Mouse (Mus musculus): ENCODE data around the gene Poldip2. TPM values are rescaled to one million over a fixed set of nuclear protein-coding genes. Genes with fewer than 3 reads are reported as not detected.

Gene Poldip2
- polyA plus RNA-seq, 1 experiment from 2014 or later: 186 TPM

DNA sequence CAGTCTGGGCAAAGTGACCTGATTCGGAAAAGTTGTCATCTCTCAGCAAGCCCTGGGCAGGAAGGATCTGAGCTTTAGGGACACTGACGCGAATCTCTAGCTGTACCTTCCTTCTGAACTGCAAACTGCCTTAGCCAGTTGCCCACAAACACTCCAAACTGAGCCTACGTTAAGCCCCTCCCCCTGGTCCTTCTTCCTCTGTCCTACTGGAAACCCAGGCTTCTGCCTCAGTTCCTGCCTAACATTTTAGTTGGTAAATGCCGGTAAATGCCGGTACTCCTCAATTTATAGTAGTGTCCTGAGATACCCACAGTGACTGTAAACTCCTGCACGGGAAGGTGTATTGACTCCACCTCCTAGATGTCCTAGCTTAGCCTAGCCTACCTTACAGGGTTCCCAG, 28.4 kb upstream of the Poldip2 start:
- Histone ChIP-seq H3K36me3 (peaks cover 47% of the 10 kb centered on the region), H3K9me3 (no peaks in the 10 kb centered on the region), H3K27ac (no peak overlapping the region), H3K4me1 (no peaks in the 10 kb centered on the region), H3K9ac (no peak overlapping the region), H3K4me3 (no peak overlapping the region), H3K27me3 (replicated peaks) (peaks cover 21% of the 10 kb centered on the region), H3K4me2 (replicated peaks) (no peak overlapping the region)
- no peak for ATAC-seq (ENCODE audit: low FRiP score, low read depth)
- 62% methylated on average over 7 of the region's 7 CpGs for WGBS

- WGBS: 2% methylated on average over 8 of the region's 8 CpGs
- H3K9ac ChIP-seq: no peak overlapping the region
- ATAC-seq (ENCODE audit: low FRiP score, low read depth): no peak
- H3K4me3 ChIP-seq: no peak overlapping the region
- no peak overlapping the region for H3K27ac ChIP-seq
- H3K4me2 ChIP-seq (replicated peaks): no peak overlapping the region
- H3K9me3 ChIP-seq: no peaks in the 10 kb centered on the region
- peaks cover 11% of the 10 kb centered on the region for H3K4me1 ChIP-seq
- H3K27me3 ChIP-seq (replicated peaks): peaks cover 54% of the 10 kb centered on the region
- H3K36me3 ChIP-seq: peaks cover 21% of the 10 kb centered on the region
Observed at GRCm38 (mm10) chr11:78488168-78488567, 23.8 kb upstream of the Poldip2 start.

DNA sequence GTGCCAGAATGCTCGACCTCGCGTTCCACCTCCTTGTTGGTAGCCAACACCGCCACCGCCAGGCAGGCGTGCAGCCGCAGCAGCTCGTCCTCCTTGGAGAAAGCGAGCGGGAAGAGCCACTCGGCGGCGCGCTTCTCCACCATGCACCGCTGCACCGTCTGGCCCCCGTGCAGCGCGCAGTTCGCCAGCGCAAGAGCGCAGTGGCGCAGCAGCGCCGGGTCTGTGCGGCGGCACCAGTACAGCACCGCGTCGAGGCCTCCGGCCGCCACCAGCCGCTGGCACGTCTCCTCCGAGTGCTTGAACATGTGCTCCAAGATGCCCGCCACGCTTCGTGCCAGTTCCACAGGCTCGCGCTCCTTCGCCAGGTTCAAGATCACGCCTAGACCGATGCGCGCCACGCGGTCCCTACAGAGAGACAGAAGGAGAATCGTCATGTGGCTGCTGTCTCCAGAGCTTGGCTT, 21.2 kb upstream of the Poldip2 start:
- peak overlapping the region; percentile 21 for H3K4me3 ChIP-seq
- H3K4me2 ChIP-seq (replicated peaks): peak overlapping the region; percentile 58
- no peak overlapping the region for H3K27ac ChIP-seq
- no peaks in the 10 kb centered on the region for H3K9me3 ChIP-seq
- peaks cover 17% of the 10 kb centered on the region for H3K36me3 ChIP-seq
- WGBS: 11% methylated on average over 48 of the region's 48 CpGs
- H3K9ac ChIP-seq: 0 out of 2 replicates have a peak overlapping the region, but pooled peaks have one; percentile 48
- H3K4me1 ChIP-seq: peaks cover 14% of the 10 kb centered on the region
- ATAC-seq (ENCODE audit: low FRiP score, low read depth): 0 out of 2 replicates have a peak, but pooled peaks have one; percentile 48
- peaks cover 57% of the 10 kb centered on the region for H3K27me3 ChIP-seq (replicated peaks)

DNA sequence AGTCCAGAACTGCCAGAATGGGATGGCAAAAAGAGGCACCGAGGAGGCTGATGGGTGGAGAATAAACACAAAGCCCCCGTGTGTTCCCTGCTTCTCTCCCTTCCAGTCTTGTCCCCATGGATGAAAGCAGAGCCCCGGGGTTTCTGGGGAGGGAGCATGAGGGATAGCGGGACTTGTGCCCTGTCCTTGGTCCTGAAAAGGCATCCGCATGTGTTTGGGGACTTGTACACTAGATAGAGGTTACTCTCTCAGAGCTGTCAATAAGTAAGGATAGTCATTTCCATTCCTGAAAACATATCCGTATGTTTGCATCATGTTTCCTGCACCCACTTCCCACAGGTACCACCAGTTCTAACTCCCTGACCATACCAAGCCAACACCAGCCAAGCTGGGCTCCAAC, 16.1 kb upstream of the Poldip2 start:
- H3K4me2 ChIP-seq (replicated peaks): peak overlapping the region; percentile 94
- no peak overlapping the region for H3K27ac ChIP-seq
- H3K27me3 ChIP-seq (replicated peaks): peaks cover 41% of the 10 kb centered on the region
- no peaks in the 10 kb centered on the region for H3K9me3 ChIP-seq
- peaks cover 18% of the 10 kb centered on the region for H3K4me1 ChIP-seq
- H3K4me3 ChIP-seq: peak overlapping the region; percentile 74; the same call in 1 of the 2 replicates
- H3K9ac ChIP-seq: peak overlapping the region; percentile 26; the same call in 1 of the 2 replicates
- H3K36me3 ChIP-seq: no peaks in the 10 kb centered on the region
- ATAC-seq (ENCODE audit: low FRiP score, low read depth): no peak
- WGBS: 6% methylated on average over 6 of the region's 6 CpGs

- Histone ChIP-seq H3K4me1 (peaks cover 15% of the 10 kb centered on the region), H3K27ac (peak overlapping the region; percentile 82), H3K4me2 (replicated peaks) (peak overlapping the region; percentile 94), H3K9me3 (no peaks in the 10 kb centered on the region), H3K27me3 (replicated peaks) (peaks cover 38% of the 10 kb centered on the region), H3K36me3 (no peaks in the 10 kb centered on the region), H3K4me3 (peak overlapping the region; percentile 74), H3K9ac (peak overlapping the region; percentile 87)
- WGBS: under 1% methylated on average over 44 of the region's 44 CpGs
- peak; percentile 84 for ATAC-seq (ENCODE audit: low FRiP score, low read depth)
Observed at GRCm38 (mm10) chr11:78497071-78497541, 14.9 kb upstream of the Poldip2 start.

GRCm38 (mm10) chr11:78497544-78498522, 14.2 kb upstream of the Poldip2 start, which contains the start of gene Sarm1:
Sarm1 (minus strand) TSS chr11:78497754.
- 3% methylated on average over 36 of the region's 36 CpGs for WGBS
- Histone ChIP-seq H3K4me1 (peaks cover 15% of the 10 kb centered on the region), H3K27me3 (replicated peaks) (peaks cover 38% of the 10 kb centered on the region), H3K9ac (peak within 1 kb of the TSS; percentile 87), H3K36me3 (no peaks in the 10 kb centered on the region), H3K9me3 (no peaks in the 10 kb centered on the region), H3K27ac (peak within 1 kb of the TSS; percentile 82), H3K4me2 (replicated peaks) (peak within 1 kb of the TSS; percentile 94), H3K4me3 (peak within 1 kb of the TSS; percentile 74)
- ATAC-seq (ENCODE audit: low FRiP score, low read depth): peak; percentile 95

DNA sequence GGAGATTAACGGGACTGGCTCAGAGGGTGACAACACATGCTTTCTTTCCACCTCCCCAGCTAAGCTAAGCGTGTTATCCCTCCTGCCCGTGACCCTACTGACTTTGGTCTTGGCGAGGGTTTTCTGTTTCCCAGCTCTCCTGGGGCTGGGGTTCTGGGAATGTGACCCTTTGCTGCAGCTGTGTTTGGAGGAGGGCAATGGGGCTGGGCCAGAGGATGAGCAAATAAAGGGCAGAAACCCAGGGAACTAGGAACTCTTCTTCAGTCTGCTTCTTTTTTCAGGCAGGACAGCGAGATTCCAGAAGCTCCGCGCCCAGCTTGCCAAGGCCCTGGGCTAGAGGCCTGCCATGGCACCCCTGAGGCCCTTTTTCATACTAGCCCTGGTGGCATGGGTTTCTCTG, 13.0 kb upstream of the Poldip2 start, which contains the start of gene Vtn:
Gene Vtn (plus strand): TSS at position 88 of the 400 bp plus-strand sequence.
- H3K27ac ChIP-seq: peak within 1 kb of the TSS; percentile 62; the same call in 1 of the 2 replicates
- peak within 1 kb of the TSS; percentile 74 for H3K4me3 ChIP-seq
- ATAC-seq (ENCODE audit: low FRiP score, low read depth): no peak
- peak within 1 kb of the TSS; percentile 87 for H3K9ac ChIP-seq
- peak within 1 kb of the TSS; percentile 94 for H3K4me2 ChIP-seq (replicated peaks)
- H3K9me3 ChIP-seq: no peaks in the 10 kb centered on the region
- WGBS: 57% methylated on average over 7 of the region's 7 CpGs
- H3K36me3 ChIP-seq: no peaks in the 10 kb centered on the region
- H3K4me1 ChIP-seq: peaks cover 15% of the 10 kb centered on the region
- peaks cover 38% of the 10 kb centered on the region for H3K27me3 ChIP-seq (replicated peaks)

GRCm38 (mm10) chr11:78499543-78499942, 12.4 kb upstream of the Poldip2 start:
- Histone ChIP-seq H3K9me3 (no peaks in the 10 kb centered on the region), H3K4me3 (0 out of 2 replicates have a peak overlapping the region, but pooled peaks have one; percentile 5), H3K27ac (no peak overlapping the region), H3K9ac (no peak overlapping the region), H3K36me3 (no peaks in the 10 kb centered on the region), H3K27me3 (replicated peaks) (peaks cover 36% of the 10 kb centered on the region), H3K4me1 (peaks cover 15% of the 10 kb centered on the region), H3K4me2 (replicated peaks) (no peak overlapping the region)
- WGBS: 59% methylated on average over 16 of the region's 16 CpGs
- no peak for ATAC-seq (ENCODE audit: low FRiP score, low read depth)

DNA sequence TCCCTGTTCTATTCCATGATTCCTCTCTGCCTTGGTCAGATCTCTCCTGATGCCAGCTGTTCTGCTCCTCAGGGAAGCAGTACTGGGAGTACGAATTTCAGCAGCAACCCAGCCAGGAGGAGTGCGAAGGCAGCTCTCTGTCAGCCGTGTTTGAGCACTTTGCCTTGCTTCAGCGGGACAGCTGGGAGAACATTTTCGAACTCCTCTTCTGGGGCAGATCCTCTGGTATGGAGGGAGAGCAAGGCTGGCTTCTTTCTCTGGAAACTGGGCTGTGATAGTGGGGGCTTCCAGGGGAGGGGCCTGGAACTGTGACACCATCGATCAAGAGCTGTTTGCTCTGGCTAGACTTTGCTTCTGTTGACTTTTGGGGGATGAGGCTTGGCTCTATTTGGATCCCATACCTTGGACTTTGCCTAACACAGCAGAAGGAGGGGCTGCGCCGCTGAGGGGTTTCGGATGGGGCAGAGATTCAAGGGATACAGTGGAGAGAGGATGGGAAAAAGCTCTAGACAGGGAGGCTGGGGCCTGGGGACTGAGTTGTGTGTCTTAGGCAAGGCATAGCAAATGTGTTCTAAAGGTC, 11.3 kb upstream of the Poldip2 start:
- Histone ChIP-seq H3K4me3 (no peak overlapping the region), H3K4me2 (replicated peaks) (0 out of 2 replicates have a peak overlapping the region, but pooled peaks have one; percentile 5)
- 81% methylated on average over 9 of the region's 9 CpGs for WGBS

DNA sequence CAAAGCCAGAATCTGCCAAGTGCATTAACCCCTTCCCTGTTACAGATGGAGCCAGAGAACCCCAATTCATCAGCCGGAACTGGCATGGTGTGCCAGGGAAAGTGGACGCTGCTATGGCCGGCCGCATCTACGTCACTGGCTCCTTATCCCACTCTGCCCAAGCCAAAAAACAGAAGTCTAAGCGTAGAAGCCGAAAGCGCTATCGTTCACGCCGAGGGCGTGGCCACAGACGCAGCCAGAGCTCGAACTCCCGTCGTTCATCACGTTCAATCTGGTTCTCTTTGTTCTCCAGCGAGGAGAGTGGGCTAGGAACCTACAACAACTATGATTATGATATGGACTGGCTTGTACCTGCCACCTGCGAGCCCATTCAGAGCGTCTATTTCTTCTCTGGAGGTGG, 10.5 kb upstream of the Poldip2 start:
- 85% methylated on average over 20 of the region's 20 CpGs for WGBS
- Histone ChIP-seq H3K9me3 (no peaks in the 10 kb centered on the region), H3K36me3 (peaks cover 6% of the 10 kb centered on the region), H3K27ac (no peak overlapping the region), H3K27me3 (replicated peaks) (peaks cover 27% of the 10 kb centered on the region), H3K4me3 (no peak overlapping the region), H3K9ac (no peak overlapping the region), H3K4me2 (replicated peaks) (no peak overlapping the region), H3K4me1 (peaks cover 5% of the 10 kb centered on the region)
- no peak for ATAC-seq (ENCODE audit: low FRiP score, low read depth)

More for the DNA sequence above, 11.3 kb upstream of the Poldip2 start:
- no peak overlapping the region for H3K27ac ChIP-seq
- no peaks in the 10 kb centered on the region for H3K9me3 ChIP-seq
- no peak for ATAC-seq (ENCODE audit: low FRiP score, low read depth)
- H3K27me3 ChIP-seq (replicated peaks): peaks cover 30% of the 10 kb centered on the region
- peaks cover 13% of the 10 kb centered on the region for H3K4me1 ChIP-seq
- no peaks in the 10 kb centered on the region for H3K36me3 ChIP-seq
- 0 out of 2 replicates have a peak overlapping the region, but pooled peaks have one; percentile 13 for H3K9ac ChIP-seq

DNA sequence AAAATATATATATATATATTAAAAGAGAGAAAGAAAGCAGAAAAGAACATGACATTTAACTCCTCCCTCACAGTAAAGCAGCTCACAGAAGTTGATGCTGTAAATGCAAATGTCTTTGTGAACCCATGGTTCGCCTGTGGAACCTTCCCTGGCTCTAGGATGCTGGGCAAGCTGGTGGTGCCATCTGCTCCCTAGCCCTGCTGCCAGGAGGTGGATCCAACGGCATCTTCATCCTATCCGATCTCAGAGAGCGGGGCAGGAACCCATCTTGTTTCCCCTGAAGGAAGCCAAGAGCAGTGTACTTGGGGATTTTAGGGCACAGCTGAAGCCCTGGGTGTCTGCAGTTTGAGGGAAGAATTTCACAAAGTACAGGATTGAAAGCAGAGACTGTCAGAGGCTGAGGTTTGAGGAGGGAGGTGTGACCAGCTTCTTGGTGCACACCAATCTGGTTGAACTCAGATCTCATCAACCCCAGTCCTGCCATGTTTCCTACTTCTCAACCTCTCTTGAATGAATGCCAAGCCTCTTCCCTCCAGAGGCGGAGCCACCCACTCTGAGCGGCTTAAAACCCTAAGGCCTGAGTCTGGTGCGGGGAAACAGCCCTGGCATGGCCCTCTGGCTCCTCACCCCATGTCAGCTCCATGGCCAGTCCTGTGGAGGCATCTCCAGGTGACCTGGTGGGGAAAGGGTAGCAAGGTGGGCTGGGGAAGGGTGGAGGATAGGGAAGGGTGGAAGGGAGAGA, 8.9 kb upstream of the Poldip2 start, which contains the start of gene Sebox:
Gene Sebox (plus strand): TSS at position 539 of the 742 bp plus-strand sequence.
- no peaks in the 10 kb centered on the region for H3K4me1 ChIP-seq
- 73% methylated on average over 7 of the region's 7 CpGs for WGBS

More for the DNA sequence above, 8.9 kb upstream of the Poldip2 start, which contains the start of gene Sebox:
- Histone ChIP-seq H3K27me3 (replicated peaks) (peaks cover 27% of the 10 kb centered on the region), H3K9me3 (no peaks in the 10 kb centered on the region), H3K36me3 (peaks cover 20% of the 10 kb centered on the region), H3K4me2 (replicated peaks) (no peak within 1 kb of the TSS), H3K4me3 (no peak within 1 kb of the TSS), H3K9ac (no peak within 1 kb of the TSS), H3K27ac (no peak within 1 kb of the TSS)
- ATAC-seq (ENCODE audit: low FRiP score, low read depth): no peak
